Comparison of ENCODE assay signal across 8 mouse cellular contexts in genomic region chr13:21158785-21159474, GRCm38 (mm10). TPM values are rescaled to one million over a fixed set of nuclear protein-coding genes. Genes with fewer than 3 reads are reported as not detected.
DNase-seq lines count a peak whose midpoint lies in the region; ATAC-seq and TF ChIP-seq lines count a peak whose summit lies in the region.

No protein-coding gene starts in this region.

- ATAC-seq in intestine, postnatal 0 days, result peak; percentile 48; the same call in 1 of the 2 replicates
- ATAC-seq in limb, embryonic 14.5 days (ENCODE audit: low FRiP score, low read depth), result no peak
- ATAC-seq in midbrain, embryonic 15.5 days (replicated peaks), result peak; percentile 42

- H3K4me3 ChIP-seq in intestine, postnatal 0 days (ENCODE audit: low read depth, low read length), result peak overlapping the region; percentile 70
- H3K4me3 ChIP-seq in limb, embryonic 14.5 days (replicated peaks; ENCODE audit: low read length), result peak overlapping the region; percentile 68
- peak overlapping the region; percentile 77 for H3K4me3 ChIP-seq in midbrain, embryonic 15.5 days

- peak overlapping the region; percentile 91 for H3K4me2 ChIP-seq in intestine, postnatal 0 days (replicated peaks; ENCODE audit: low read depth)
- peak overlapping the region; percentile 98 for H3K4me2 ChIP-seq in limb, embryonic 14.5 days (replicated peaks; ENCODE audit: low read depth, low read length, severe bottlenecking)
- H3K4me2 ChIP-seq in midbrain, embryonic 15.5 days, result peak overlapping the region; percentile 98

- WGBS in intestine, postnatal 0 days, result 1% methylated on average over 19 of the region's 19 CpGs
- WGBS in limb, embryonic 14.5 days, result under 1% methylated on average over 19 of the region's 19 CpGs
- WGBS in midbrain, embryonic 15.5 days, result under 1% methylated on average over 19 of the region's 19 CpGs

- no peak overlapping the region for H3K27ac ChIP-seq in intestine, postnatal 0 days (ENCODE audit: low read depth, low read length)
- H3K27ac ChIP-seq in limb, embryonic 14.5 days (replicated peaks; ENCODE audit: low read depth, low read length), result no peak overlapping the region
- H3K27ac ChIP-seq in midbrain, embryonic 15.5 days, result no peak overlapping the region

- TF ChIP-seq POLR2A in limb, embryonic 14.5 days (IDR thresholded peaks at IDR 0.05; ENCODE audit: borderline replicate concordance, extremely low read depth, insufficient read depth, insufficient read length), result no peak

- no peaks in the 10 kb centered on the region for H3K36me3 ChIP-seq in intestine, postnatal 0 days (ENCODE audit: control insufficient read depth, insufficient read depth)
- no peaks in the 10 kb centered on the region for H3K36me3 ChIP-seq in limb, embryonic 14.5 days (ENCODE audit: control insufficient read depth, insufficient read depth, low read length)
- no peaks in the 10 kb centered on the region for H3K36me3 ChIP-seq in midbrain, embryonic 15.5 days (replicated peaks)

- peak; percentile 90 for TF ChIP-seq CTCF in intestine, postnatal 0 days (IDR thresholded peaks at IDR 0.05; ENCODE audit: low read depth)

- H3K9me3 ChIP-seq in intestine, postnatal 0 days (ENCODE audit: control insufficient read depth), result no peaks in the 10 kb centered on the region
- no peaks in the 10 kb centered on the region for H3K9me3 ChIP-seq in limb, embryonic 14.5 days (ENCODE audit: control insufficient read depth, low read length)
- H3K9me3 ChIP-seq in midbrain, embryonic 15.5 days, result no peaks in the 10 kb centered on the region

- no peaks in the 10 kb centered on the region for H3K4me1 ChIP-seq in intestine, postnatal 0 days (replicated peaks; ENCODE audit: control insufficient read depth, insufficient read depth, low read length)
- no peaks in the 10 kb centered on the region for H3K4me1 ChIP-seq in limb, embryonic 14.5 days (ENCODE audit: control insufficient read depth, insufficient read depth, low read length)
- H3K4me1 ChIP-seq in midbrain, embryonic 15.5 days, result peaks cover 19% of the 10 kb centered on the region

- H3K27me3 ChIP-seq in intestine, postnatal 0 days (replicated peaks; ENCODE audit: control insufficient read depth, insufficient read depth, low read length), result no peaks in the 10 kb centered on the region
- no peaks in the 10 kb centered on the region for H3K27me3 ChIP-seq in limb, embryonic 14.5 days (ENCODE audit: control insufficient read depth, insufficient read depth, low read length)
- 0 out of 2 replicates have a peak, but pooled peaks cover 3% of the 10 kb centered on the region for H3K27me3 ChIP-seq in midbrain, embryonic 15.5 days (replicated peaks)

- DNase-seq in left cerebral cortex, adult 18-20 months (ENCODE audit: low spot score in 2 of 2), result peak; percentile 85 to 89
- no peak for DNase-seq in left cerebral cortex, adult 11 months (ENCODE audit: low spot score)
- peak; percentile 95 for DNase-seq in embryo, embryonic 10.5 days (ENCODE audit: low spot score)
- peak; percentile 68 to 81 for DNase-seq in gastrocnemius, postnatal 36 days
- peak; percentile 90 for DNase-seq in limb, embryonic 14.5 days (ENCODE audit: low spot score)
- DNase-seq in spleen, postnatal 10 days (ENCODE audit: low spot score in 2 of 2), result peak; percentile 71 to 90

- H3K9ac ChIP-seq in intestine, postnatal 0 days (ENCODE audit: low read depth, low read length), result peak overlapping the region; percentile 27; the same call in 1 of the 2 replicates
- H3K9ac ChIP-seq in limb, embryonic 14.5 days (ENCODE audit: low read depth, low read length, severe bottlenecking), result peak overlapping the region; percentile 40; the same call in 1 of the 2 replicates
- peak overlapping the region; percentile 57 for H3K9ac ChIP-seq in midbrain, embryonic 15.5 days

- intact Hi-C loops in gastrocnemius, postnatal 36 days (cut with DNase I), result loop anchor here (5.0 to 10.0 kb wide), 3 partner anchors 214 to 844 kb away; no protein-coding TSS in a partner anchor

RNA-seq across cellular contexts. Expression of gene Olfr1368, which starts 13.3 kb away (rescaled TPM):
- not detected for total RNA-seq in left cerebral cortex, adult 18-20 months (2021)
- not detected for total RNA-seq in gastrocnemius, postnatal 36 days (2021)
- polyA plus RNA-seq in intestine, postnatal 0 days (2015; fragmentation: Nextera tagmentation; extraction: Ambion mirVana), result not detected in 2 replicates
- not detected in 2 replicates for polyA plus RNA-seq in limb, embryonic 14.5 days (2012; rRNA removed)
- not detected in 2 replicates for polyA plus RNA-seq in limb, embryonic 14.5 days (2014; fragmentation: Nextera tagmentation; extraction: Ambion mirVana)
- not detected in 2 replicates for polyA plus RNA-seq in midbrain, embryonic 15.5 days (2015; fragmentation: Nextera tagmentation; extraction: Ambion mirVana)

RNA-seq across cellular contexts. Expression of gene Trim27, which starts 20.3 kb away (rescaled TPM):
- 10 to 100 TPM; 38.6 to 38.8 TPM for total RNA-seq in left cerebral cortex, adult 18-20 months (2021)
- 10 to 100 TPM; 19.8 to 20.7 TPM for total RNA-seq in gastrocnemius, postnatal 36 days (2021)
- 51.1 and 53.2 TPM in 2 replicates for polyA plus RNA-seq in intestine, postnatal 0 days (2015; fragmentation: Nextera tagmentation; extraction: Ambion mirVana)
- 101 and 110 TPM in 2 replicates for polyA plus RNA-seq in limb, embryonic 14.5 days (2012; rRNA removed)
- 123 and 137 TPM in 2 replicates for polyA plus RNA-seq in limb, embryonic 14.5 days (2014; fragmentation: Nextera tagmentation; extraction: Ambion mirVana)
- polyA plus RNA-seq in midbrain, embryonic 15.5 days (2015; fragmentation: Nextera tagmentation; extraction: Ambion mirVana), result 81.0 and 89.9 TPM in 2 replicates

RNA-seq across cellular contexts. Expression of gene Olfr263, which starts 29.5 kb away (rescaled TPM):
- not detected for total RNA-seq in left cerebral cortex, adult 18-20 months (2021)
- total RNA-seq in gastrocnemius, postnatal 36 days (2021), result not detected
- not detected in 2 replicates for polyA plus RNA-seq in intestine, postnatal 0 days (2015; fragmentation: Nextera tagmentation; extraction: Ambion mirVana)
- polyA plus RNA-seq in limb, embryonic 14.5 days (2012; rRNA removed), result not detected in 2 replicates
- polyA plus RNA-seq in limb, embryonic 14.5 days (2014; fragmentation: Nextera tagmentation; extraction: Ambion mirVana), result not detected in 2 replicates
- not detected in 2 replicates for polyA plus RNA-seq in midbrain, embryonic 15.5 days (2015; fragmentation: Nextera tagmentation; extraction: Ambion mirVana)

RNA-seq across cellular contexts. Expression of gene Olfr1369-ps1, which starts 47.6 kb away (rescaled TPM):
- not detected for total RNA-seq in left cerebral cortex, adult 18-20 months (2021)
- total RNA-seq in gastrocnemius, postnatal 36 days (2021), result not detected
- polyA plus RNA-seq in intestine, postnatal 0 days (2015; fragmentation: Nextera tagmentation; extraction: Ambion mirVana), result not detected in 2 replicates
- not detected in 2 replicates for polyA plus RNA-seq in limb, embryonic 14.5 days (2012; rRNA removed)
- polyA plus RNA-seq in limb, embryonic 14.5 days (2014; fragmentation: Nextera tagmentation; extraction: Ambion mirVana), result not detected in 2 replicates
- polyA plus RNA-seq in midbrain, embryonic 15.5 days (2015; fragmentation: Nextera tagmentation; extraction: Ambion mirVana), result 0.05 TPM in 1 of 2 replicates, not detected in the other
